19 mouse cellular contexts compared by ENCODE assay signal in genomic region chr1:156403251-156403650, GRCm38 (mm10). TPM values are rescaled to one million over a fixed set of nuclear protein-coding genes. Genes with fewer than 3 reads are reported as not detected.
DNase-seq lines count a peak whose midpoint lies in the region; ATAC-seq and TF ChIP-seq lines count a peak whose summit lies in the region.
"Had no signal": no experiment of that assay in that cellular context is flagged by ENCODE, and none has a peak within 500 bp of the region (broad histone marks: within the 10 kb centered on the region; RNA-seq: fewer than 3 reads in every experiment).

No protein-coding gene starts in this region.

- 42% methylated on average over 10 of the region's 10 CpGs for WGBS in heart, embryonic 10.5 days
- WGBS in forebrain, postnatal 0 days, result 40% methylated on average over 10 of the region's 10 CpGs

- H3K4me2 ChIP-seq in forebrain, postnatal 0 days (ENCODE audit: low read depth), result no peak overlapping the region
- H3K4me2 ChIP-seq: embryonic facial prominence, embryonic 15.5 days; forebrain, embryonic 15.5 days; heart, embryonic 12.5 days; hindbrain, embryonic 14.5 days; intestine, embryonic 15.5 days had no signal

- peak; percentile 61 for DNase-seq in heart, embryonic 10.5 days (ENCODE audit: low spot score)
- DNase-seq in heart, adult 9 months (ENCODE audit: low spot score in 2 of 2), result no peak
- DNase-seq in ZHBTc4 (ENCODE audit: low read depth, low spot score), result peak; percentile 48
- DNase-seq in cerebellum, postnatal 25 days, result peak; percentile 30 to 50
- DNase-seq in forebrain, postnatal 0 days, result no peak
- DNase-seq in kidney, postnatal 36 days, result no peak
- DNase-seq: adrenal gland, postnatal 10 days; gastrocnemius, postnatal 10 days; heart, adult 18-20 months; kidney, adult 18-20 months had no signal

- no peak overlapping the region for H3K4me3 ChIP-seq in heart, embryonic 10.5 days
- H3K4me3 ChIP-seq in forebrain, postnatal 0 days (ENCODE audit: low read depth, low read length), result no peak overlapping the region
- H3K4me3 ChIP-seq: embryonic facial prominence, embryonic 15.5 days; erythroblast, embryonic 14.5 days; forebrain, embryonic 10.5 days; forebrain, embryonic 15.5 days; heart, embryonic 12.5 days; hindbrain, embryonic 10.5 days; intestine, embryonic 15.5 days had no signal

- no peak for ATAC-seq in forebrain, postnatal 0 days
- ATAC-seq: forebrain, embryonic 15.5 days; intestine, embryonic 15.5 days had no signal

- no peak overlapping the region for H3K9ac ChIP-seq in forebrain, postnatal 0 days
- H3K9ac ChIP-seq: embryonic facial prominence, embryonic 15.5 days; forebrain, embryonic 15.5 days; heart, embryonic 12.5 days; hindbrain, embryonic 14.5 days; intestine, embryonic 15.5 days had no signal

- no peaks in the 10 kb centered on the region for H3K36me3 ChIP-seq in heart, embryonic 10.5 days
- H3K36me3 ChIP-seq in forebrain, postnatal 0 days (ENCODE audit: insufficient read depth), result no peaks in the 10 kb centered on the region
- H3K36me3 ChIP-seq: embryonic facial prominence, embryonic 15.5 days; forebrain, embryonic 10.5 days; forebrain, embryonic 15.5 days; heart, embryonic 12.5 days; hindbrain, embryonic 10.5 days; intestine, embryonic 15.5 days had no signal

- no peaks in the 10 kb centered on the region for H3K9me3 ChIP-seq in heart, embryonic 10.5 days
- H3K9me3 ChIP-seq in forebrain, postnatal 0 days (ENCODE audit: low read length), result no peaks in the 10 kb centered on the region
- H3K9me3 ChIP-seq: embryonic facial prominence, embryonic 15.5 days; forebrain, embryonic 10.5 days; forebrain, embryonic 15.5 days; hindbrain, embryonic 10.5 days; intestine, embryonic 15.5 days had no signal

- H3K4me1 ChIP-seq in heart, embryonic 10.5 days, result peaks cover under 1% of the 10 kb centered on the region; the same call in 1 of the 2 replicates
- H3K4me1 ChIP-seq in forebrain, postnatal 0 days (ENCODE audit: insufficient read depth), result no peaks in the 10 kb centered on the region
- H3K4me1 ChIP-seq: embryonic facial prominence, embryonic 15.5 days; forebrain, embryonic 10.5 days; forebrain, embryonic 15.5 days; hindbrain, embryonic 10.5 days; intestine, embryonic 15.5 days had no signal

- no peak for TF ChIP-seq CTCF in forebrain, postnatal 0 days (IDR thresholded peaks at IDR 0.05; ENCODE audit: low read depth)

- no peak overlapping the region for H3K27ac ChIP-seq in heart, embryonic 10.5 days
- H3K27ac ChIP-seq in forebrain, postnatal 0 days (ENCODE audit: low read depth, low read length), result no peak overlapping the region
- H3K27ac ChIP-seq: embryonic facial prominence, embryonic 15.5 days; forebrain, embryonic 10.5 days; forebrain, embryonic 15.5 days; hindbrain, embryonic 10.5 days; hindbrain, embryonic 14.5 days; intestine, embryonic 15.5 days had no signal

- no peaks in the 10 kb centered on the region for H3K27me3 ChIP-seq in heart, embryonic 10.5 days (ENCODE audit: insufficient read depth, poor library complexity, severe bottlenecking)
- H3K27me3 ChIP-seq in forebrain, postnatal 0 days (ENCODE audit: insufficient read depth, low read length), result no peaks in the 10 kb centered on the region
- H3K27me3 ChIP-seq: embryonic facial prominence, embryonic 15.5 days; forebrain, embryonic 15.5 days; heart, embryonic 12.5 days; intestine, embryonic 15.5 days had no signal

RNA-seq across cellular contexts. Expression of gene Axdnd1, which starts 17.7 kb away (rescaled TPM):
- 0.20 and 0.43 TPM in 2 replicates for polyA plus RNA-seq in heart, embryonic 10.5 days (2016; fragmentation: Nextera tagmentation; extraction: Ambion mirVana)
- total RNA-seq in forebrain, postnatal 0 days (2014; rRNA removed), result 0.23 and 0.52 TPM in 2 replicates
- 0.29 and 0.56 TPM in 2 replicates for polyA plus RNA-seq in forebrain, postnatal 0 days (2015; fragmentation: Nextera tagmentation; extraction: Ambion mirVana)
- total RNA-seq: heart, adult 18-20 months; heart, postnatal 25 days had no signal
- polyA plus RNA-seq: embryonic facial prominence, embryonic 15.5 days; erythroblast, embryonic 14.5 days had no signal

RNA-seq across cellular contexts. Expression of gene Gm2000, which starts 37.4 kb away (rescaled TPM):
- polyA plus RNA-seq in heart, embryonic 10.5 days (2016; fragmentation: Nextera tagmentation; extraction: Ambion mirVana), result 667 and 794 TPM in 2 replicates
- total RNA-seq in forebrain, postnatal 0 days (2014; rRNA removed), result 646 and 750 TPM in 2 replicates
- 515 and 680 TPM in 2 replicates for polyA plus RNA-seq in forebrain, postnatal 0 days (2015; fragmentation: Nextera tagmentation; extraction: Ambion mirVana)

Comparison
In these comparisons a context has a peak if more than half of its experiments do, and no peak if none do; other contexts are left out.
1. DNase-seq: peak in heart, embryonic 10.5 days (single experiment), ZHBTc4 (single experiment) and cerebellum, postnatal 25 days (2 of 2); none in heart, adult 9 months (0 of 2), forebrain, postnatal 0 days (single experiment) and kidney, postnatal 36 days (0 of 2).